ENCODE assay signal across 9 mouse cellular contexts in the genomic region with DNA sequence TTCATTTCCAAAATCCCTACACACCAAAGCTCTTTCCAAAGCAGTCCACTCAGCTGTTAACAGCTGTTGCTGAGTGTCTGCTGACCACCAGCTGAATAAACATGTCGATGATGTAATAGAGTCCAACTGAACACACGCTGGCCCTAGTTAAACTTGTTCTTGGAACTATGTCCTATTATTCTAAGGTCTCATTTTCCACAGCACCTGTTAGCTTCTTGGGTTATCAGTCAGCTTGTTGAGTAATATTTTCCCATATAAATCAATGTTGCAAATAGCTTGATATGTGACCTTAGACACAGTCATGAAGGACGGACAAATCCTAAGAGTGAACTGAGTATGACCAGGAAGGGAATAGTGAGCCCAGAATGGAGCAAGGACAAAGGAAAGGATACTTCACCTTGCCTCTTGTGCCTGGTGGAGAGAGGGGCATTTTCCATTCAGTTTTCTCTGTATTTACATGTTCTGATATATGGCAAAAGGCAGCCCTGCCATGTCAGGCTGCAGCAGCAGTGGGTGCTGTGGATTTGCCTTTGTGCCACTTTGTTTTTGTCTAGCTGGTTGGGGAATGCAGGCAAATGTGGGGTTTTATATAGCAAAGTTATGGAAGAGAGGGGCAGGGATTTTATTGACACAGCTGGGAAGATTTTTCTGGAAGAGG.
DNase-seq lines count a peak whose midpoint lies in the region; ATAC-seq and TF ChIP-seq lines count a peak whose summit lies in the region.
"Had no signal": no experiment of that assay in that cellular context is flagged by ENCODE, and none has a peak within 500 bp of the region (broad histone marks: within the 10 kb centered on the region; RNA-seq: fewer than 3 reads in every experiment).

No protein-coding gene starts in this region.

- WGBS in forebrain, embryonic 14.5 days, result 88% methylated on average over 3 of the region's 3 CpGs
- WGBS in forebrain, embryonic 12.5 days, result 80% methylated on average over 3 of the region's 3 CpGs
- WGBS in kidney, postnatal 0 days, result 30% methylated on average over 3 of the region's 3 CpGs

- H3K4me1 ChIP-seq in forebrain, embryonic 14.5 days (ENCODE audit: control insufficient read depth, insufficient read depth, low read length), result no peaks in the 10 kb centered on the region
- no peaks in the 10 kb centered on the region for H3K4me1 ChIP-seq in forebrain, embryonic 12.5 days
- no peaks in the 10 kb centered on the region for H3K4me1 ChIP-seq in kidney, postnatal 0 days (replicated peaks; ENCODE audit: insufficient read depth, low read length)

- no peak overlapping the region for H3K27ac ChIP-seq in forebrain, embryonic 14.5 days (ENCODE audit: low read depth, low read length)
- H3K27ac ChIP-seq in forebrain, embryonic 12.5 days, result no peak overlapping the region
- no peak overlapping the region for H3K27ac ChIP-seq in kidney, postnatal 0 days

- no peaks in the 10 kb centered on the region for H3K9me3 ChIP-seq in forebrain, embryonic 14.5 days (replicated peaks; ENCODE audit: control insufficient read depth, low read length)
- H3K9me3 ChIP-seq in forebrain, embryonic 12.5 days, result no peaks in the 10 kb centered on the region
- no peaks in the 10 kb centered on the region for H3K9me3 ChIP-seq in kidney, postnatal 0 days (replicated peaks; ENCODE audit: low read length)

- no peaks in the 10 kb centered on the region for H3K36me3 ChIP-seq in forebrain, embryonic 14.5 days (ENCODE audit: control insufficient read depth, insufficient read depth, low read length)
- no peaks in the 10 kb centered on the region for H3K36me3 ChIP-seq in forebrain, embryonic 12.5 days (replicated peaks)
- no peaks in the 10 kb centered on the region for H3K36me3 ChIP-seq in kidney, postnatal 0 days (ENCODE audit: insufficient read depth, low read length)

- no peak overlapping the region for H3K4me3 ChIP-seq in forebrain, embryonic 14.5 days (ENCODE audit: low read depth, low read length)
- no peak overlapping the region for H3K4me3 ChIP-seq in forebrain, embryonic 12.5 days (replicated peaks)
- no peak overlapping the region for H3K4me3 ChIP-seq in kidney, postnatal 0 days (replicated peaks; ENCODE audit: low read depth, low read length)

- ATAC-seq in forebrain, embryonic 14.5 days, result no peak
- ATAC-seq in forebrain, embryonic 12.5 days (ENCODE audit: low FRiP score), result no peak
- peak; percentile 90 for ATAC-seq in kidney, postnatal 0 days (replicated peaks; ENCODE audit: low FRiP score, low read depth)
- ATAC-seq in megakaryocyte-erythroid progenitor cell, adult 5-6 weeks (replicated peaks; ENCODE audit: low FRiP score, low TSS enrichment, poor library complexity, severe bottlenecking), result no peak

- DNase-seq in forebrain, embryonic 14.5 days (ENCODE audit: low spot score), result peak; percentile 5
- peak; percentile 65 for DNase-seq in fibroblast of lung, adult 2 months (ENCODE audit: low read depth)
- peak; percentile 72 for DNase-seq in kidney, postnatal 0 days (ENCODE audit: low spot score)
- DNase-seq in lung, postnatal 36 days, result peak; percentile 63
- DNase-seq in spleen, postnatal 14 days (ENCODE audit: low spot score in 2 of 2), result no peak
- DNase-seq in neural tube, embryonic 10.5 days (ENCODE audit: extremely low spot score, low spot score), result no peak
- DNase-seq: right cerebral cortex, postnatal 14 days had no signal

- no peak overlapping the region for H3K9ac ChIP-seq in forebrain, embryonic 14.5 days (ENCODE audit: low read length)
- H3K9ac ChIP-seq in forebrain, embryonic 12.5 days, result no peak overlapping the region
- H3K9ac ChIP-seq in kidney, postnatal 0 days (ENCODE audit: low read depth, low read length), result no peak overlapping the region

- TF ChIP-seq CTCF in kidney, postnatal 0 days (IDR thresholded peaks at IDR 0.05; ENCODE audit: low read depth), result no peak

- no peaks in the 10 kb centered on the region for H3K27me3 ChIP-seq in forebrain, embryonic 14.5 days (replicated peaks; ENCODE audit: control insufficient read depth, insufficient read depth, low read length)
- no peaks in the 10 kb centered on the region for H3K27me3 ChIP-seq in forebrain, embryonic 12.5 days
- H3K27me3 ChIP-seq in kidney, postnatal 0 days (ENCODE audit: insufficient read depth, low read length), result no peaks in the 10 kb centered on the region

- no peak overlapping the region for H3K4me2 ChIP-seq in forebrain, embryonic 14.5 days (ENCODE audit: low read length)
- no peak overlapping the region for H3K4me2 ChIP-seq in forebrain, embryonic 12.5 days
- H3K4me2 ChIP-seq in kidney, postnatal 0 days (ENCODE audit: low read length), result no peak overlapping the region

Comparison
In these comparisons a context has a peak if more than half of its experiments do, and no peak if none do; other contexts are left out.
1. DNase-seq: peak in forebrain, embryonic 14.5 days (single experiment), fibroblast of lung, adult 2 months (single experiment), kidney, postnatal 0 days (single experiment) and lung, postnatal 36 days (single experiment); none in spleen, postnatal 14 days (0 of 2) and neural tube, embryonic 10.5 days (single experiment).